Mouse (Mus musculus): ENCODE measurements around the gene Muc3a. TPM values are rescaled to one million over a fixed set of nuclear protein-coding genes. Genes with fewer than 3 reads are reported as not detected.

Muc3a gene
- polyA plus RNA-seq (2012; rRNA removed; ENCODE audit: low replicate concordance), result 54.3 and 56.9 TPM in 2 replicates

GRCm38 (mm10) chr5:137212289-137212688, at the start of gene Muc3a:
Muc3a (minus strand) TSS chr5:137212389.

Other genes with a start within 250 kb of the Muc3a start
- 469 and 841 TPM in 2 replicates for gene Cldn15, start 245.8 kb downstream of the Muc3a start, polyA plus RNA-seq (2012; rRNA removed; ENCODE audit: low replicate concordance)
- gene Plod3, start 225.4 kb downstream of the Muc3a start, polyA plus RNA-seq (2012; rRNA removed; ENCODE audit: low replicate concordance), result 25.6 and 30.1 TPM in 2 replicates
- gene Znhit1, start 224.4 kb downstream of the Muc3a start, polyA plus RNA-seq (2012; rRNA removed; ENCODE audit: low replicate concordance), result 118 and 160 TPM in 2 replicates
- 0.69 and 1.00 TPM in 2 replicates for gene Vgf, start 186.0 kb downstream of the Muc3a start, polyA plus RNA-seq (2012; rRNA removed; ENCODE audit: low replicate concordance)
- 65.3 and 89.3 TPM in 2 replicates for gene Ap1s1, start 166.3 kb downstream of the Muc3a start, polyA plus RNA-seq (2012; rRNA removed; ENCODE audit: low replicate concordance)
- 0.34 and 0.76 TPM in 2 replicates for gene Serpine1, start 140.1 kb downstream of the Muc3a start, polyA plus RNA-seq (2012; rRNA removed; ENCODE audit: low replicate concordance)
- 7.5 and 10.2 TPM in 2 replicates for gene Trim56, start 96.2 kb downstream of the Muc3a start, polyA plus RNA-seq (2012; rRNA removed; ENCODE audit: low replicate concordance)
- gene Muc3, start 63.1 kb downstream of the Muc3a start, polyA plus RNA-seq (2012; rRNA removed; ENCODE audit: low replicate concordance), result 89.1 and 301 TPM in 2 replicates
- 6.9 and 12.6 TPM in 2 replicates for gene Ache, start 75.1 kb upstream of the Muc3a start, polyA plus RNA-seq (2012; rRNA removed; ENCODE audit: low replicate concordance)
- gene Ufsp1, start 82.2 kb upstream of the Muc3a start, polyA plus RNA-seq (2012; rRNA removed; ENCODE audit: low replicate concordance), result 12.4 and 23.2 TPM in 2 replicates
- gene Srrt, start 95.3 kb upstream of the Muc3a start, polyA plus RNA-seq (2012; rRNA removed; ENCODE audit: low replicate concordance), result 102 and 115 TPM in 2 replicates
- 10.1 and 23.7 TPM in 2 replicates for gene Trip6, start 102.0 kb upstream of the Muc3a start, polyA plus RNA-seq (2012; rRNA removed; ENCODE audit: low replicate concordance)
- 20.7 and 23.6 TPM in 2 replicates for gene Slc12a9, start 121.2 kb upstream of the Muc3a start, polyA plus RNA-seq (2012; rRNA removed; ENCODE audit: low replicate concordance)
- gene Ephb4, start 137.7 kb upstream of the Muc3a start, polyA plus RNA-seq (2012; rRNA removed; ENCODE audit: low replicate concordance), result 22.6 and 28.6 TPM in 2 replicates

All from duodenum, adult 2 months (tissue).